Mouse (Mus musculus): ENCODE measurements around the gene 1700015G11Rik. TPM values are rescaled to one million over a fixed set of nuclear protein-coding genes. Genes with fewer than 3 reads are reported as not detected.

Gene 1700015G11Rik
- not detected in 2 replicates for polyA plus RNA-seq (2012; rRNA removed)

GRCm38 (mm10) chr7:52015628-52016027 is at the start of gene 1700015G11Rik:
1700015G11Rik (minus strand) TSS chr7:52015728.
- DNase-seq = no peak
- 84% methylated on average over 3 of the region's 3 CpGs for WGBS
- Histone ChIP-seq H3K4me1 (ENCODE audit: control insufficient read depth, insufficient read depth, low read length) (no peaks in the 10 kb centered on the region), H3K27ac (ENCODE audit: insufficient read depth, low read length) (no peak within 1 kb of the TSS), H3K27me3 (ENCODE audit: control insufficient read depth, insufficient read depth, low read length) (no peaks in the 10 kb centered on the region), H3K4me3 (replicated peaks; ENCODE audit: insufficient read depth, low read depth, low read length) (no peak within 1 kb of the TSS)
- TF ChIP-seq CTCF (IDR thresholded peaks at IDR 0.05; ENCODE audit: borderline replicate concordance, insufficient read depth, low read depth, low read length) (no peak), POLR2A (IDR thresholded peaks at IDR 0.05; ENCODE audit: borderline replicate concordance, insufficient read depth, low read length) (no peak)

- no peaks in the 10 kb centered on the region for H3K4me1 ChIP-seq (ENCODE audit: control insufficient read depth, insufficient read depth, low read length)
- H3K27me3 ChIP-seq (ENCODE audit: control insufficient read depth, insufficient read depth, low read length) = no peaks in the 10 kb centered on the region
- no peak for TF ChIP-seq CTCF (IDR thresholded peaks at IDR 0.05; ENCODE audit: borderline replicate concordance, insufficient read depth, low read depth, low read length)
- no peak for TF ChIP-seq POLR2A (IDR thresholded peaks at IDR 0.05; ENCODE audit: borderline replicate concordance, insufficient read depth, low read length)
- DNase-seq = no peak
- H3K4me3 ChIP-seq (replicated peaks; ENCODE audit: insufficient read depth, low read depth, low read length) = no peak overlapping the region
- 28% methylated on average over 2 of the region's 2 CpGs for WGBS
- H3K27ac ChIP-seq (ENCODE audit: insufficient read depth, low read length) = no peak overlapping the region
Measured at GRCm38 (mm10) chr7:52056954-52057353, 41.4 kb upstream of the 1700015G11Rik start.

GRCm38 (mm10) chr7:52056274-52056673 is 40.7 kb upstream of the 1700015G11Rik start:
- no peaks in the 10 kb centered on the region for H3K4me1 ChIP-seq (ENCODE audit: control insufficient read depth, insufficient read depth, low read length)
- H3K4me3 ChIP-seq (replicated peaks; ENCODE audit: insufficient read depth, low read depth, low read length) = no peak overlapping the region
- no peak overlapping the region for H3K27ac ChIP-seq (ENCODE audit: insufficient read depth, low read length)
- TF ChIP-seq CTCF (IDR thresholded peaks at IDR 0.05; ENCODE audit: borderline replicate concordance, insufficient read depth, low read depth, low read length) (no peak), POLR2A (IDR thresholded peaks at IDR 0.05; ENCODE audit: borderline replicate concordance, insufficient read depth, low read length) (no peak)
- WGBS = 17% methylated on average over 4 of the region's 4 CpGs
- no peak for DNase-seq
- no peaks in the 10 kb centered on the region for H3K27me3 ChIP-seq (ENCODE audit: control insufficient read depth, insufficient read depth, low read length)

GRCm38 (mm10) chr7:52055831-52056230 is 40.3 kb upstream of the 1700015G11Rik start:
- no peak overlapping the region for H3K27ac ChIP-seq (ENCODE audit: insufficient read depth, low read length)

GRCm38 (mm10) chr7:52037600-52038582 is 22.4 kb upstream of the 1700015G11Rik start:
- H3K4me1 ChIP-seq (ENCODE audit: control insufficient read depth, insufficient read depth, low read length) = no peaks in the 10 kb centered on the region
- 48% methylated on average over 8 of the region's 8 CpGs for WGBS
- no peak for DNase-seq
- no peak overlapping the region for H3K4me3 ChIP-seq (replicated peaks; ENCODE audit: insufficient read depth, low read depth, low read length)
- no peaks in the 10 kb centered on the region for H3K27me3 ChIP-seq (ENCODE audit: control insufficient read depth, insufficient read depth, low read length)
- no peak for TF ChIP-seq POLR2A (IDR thresholded peaks at IDR 0.05; ENCODE audit: borderline replicate concordance, insufficient read depth, low read length)
- no peak for TF ChIP-seq CTCF (IDR thresholded peaks at IDR 0.05; ENCODE audit: borderline replicate concordance, insufficient read depth, low read depth, low read length)
- no peak overlapping the region for H3K27ac ChIP-seq (ENCODE audit: insufficient read depth, low read length)

More at GRCm38 (mm10) chr7:52055831-52056230, 40.3 kb upstream of the 1700015G11Rik start:
- H3K27me3 ChIP-seq (ENCODE audit: control insufficient read depth, insufficient read depth, low read length) = no peaks in the 10 kb centered on the region
- no peak for TF ChIP-seq CTCF (IDR thresholded peaks at IDR 0.05; ENCODE audit: borderline replicate concordance, insufficient read depth, low read depth, low read length)
- TF ChIP-seq POLR2A (IDR thresholded peaks at IDR 0.05; ENCODE audit: borderline replicate concordance, insufficient read depth, low read length) = no peak
- 29% methylated on average over 2 of the region's 2 CpGs for WGBS
- DNase-seq = no peak
- H3K4me3 ChIP-seq (replicated peaks; ENCODE audit: insufficient read depth, low read depth, low read length) = no peak overlapping the region
- no peaks in the 10 kb centered on the region for H3K4me1 ChIP-seq (ENCODE audit: control insufficient read depth, insufficient read depth, low read length)

- no peak overlapping the region for H3K27ac ChIP-seq (ENCODE audit: insufficient read depth, low read length)
- WGBS = 92% methylated on average over 5 of the region's 5 CpGs
- no peaks in the 10 kb centered on the region for H3K4me1 ChIP-seq (ENCODE audit: control insufficient read depth, insufficient read depth, low read length)
- H3K27me3 ChIP-seq (ENCODE audit: control insufficient read depth, insufficient read depth, low read length) = no peaks in the 10 kb centered on the region
- H3K4me3 ChIP-seq (replicated peaks; ENCODE audit: insufficient read depth, low read depth, low read length) = no peak overlapping the region
- DNase-seq = no peak
- no peak for TF ChIP-seq POLR2A (IDR thresholded peaks at IDR 0.05; ENCODE audit: borderline replicate concordance, insufficient read depth, low read length)
- no peak for TF ChIP-seq CTCF (IDR thresholded peaks at IDR 0.05; ENCODE audit: borderline replicate concordance, insufficient read depth, low read depth, low read length)
Measured at GRCm38 (mm10) chr7:52024050-52024626, 8.6 kb upstream of the 1700015G11Rik start.

- 83% methylated on average over 4 of the region's 4 CpGs for WGBS
- TF ChIP-seq CTCF (IDR thresholded peaks at IDR 0.05; ENCODE audit: borderline replicate concordance, insufficient read depth, low read depth, low read length) (no peak), POLR2A (IDR thresholded peaks at IDR 0.05; ENCODE audit: borderline replicate concordance, insufficient read depth, low read length) (no peak)
- no peaks in the 10 kb centered on the region for H3K4me1 ChIP-seq (ENCODE audit: control insufficient read depth, insufficient read depth, low read length)
- no peak overlapping the region for H3K27ac ChIP-seq (ENCODE audit: insufficient read depth, low read length)
- no peak overlapping the region for H3K4me3 ChIP-seq (replicated peaks; ENCODE audit: insufficient read depth, low read depth, low read length)
- DNase-seq = no peak
- no peaks in the 10 kb centered on the region for H3K27me3 ChIP-seq (ENCODE audit: control insufficient read depth, insufficient read depth, low read length)
Measured at GRCm38 (mm10) chr7:52022039-52022438, 6.5 kb upstream of the 1700015G11Rik start.

Measured in cerebellum, adult 2 months (tissue).